Mouse (Mus musculus): ENCODE results near the gene Prpf40b. TPM values are rescaled to one million over a fixed set of nuclear protein-coding genes. Genes with fewer than 3 reads are reported as not detected.
"Not testable (repeated sequence)": the region's sequence is repeated elsewhere in the genome, so short reads cannot be mapped to it uniquely, and the experiment has no call there.

Prpf40b gene
- polyA plus RNA-seq, 1 experiment, result 24.7 TPM

DNA sequence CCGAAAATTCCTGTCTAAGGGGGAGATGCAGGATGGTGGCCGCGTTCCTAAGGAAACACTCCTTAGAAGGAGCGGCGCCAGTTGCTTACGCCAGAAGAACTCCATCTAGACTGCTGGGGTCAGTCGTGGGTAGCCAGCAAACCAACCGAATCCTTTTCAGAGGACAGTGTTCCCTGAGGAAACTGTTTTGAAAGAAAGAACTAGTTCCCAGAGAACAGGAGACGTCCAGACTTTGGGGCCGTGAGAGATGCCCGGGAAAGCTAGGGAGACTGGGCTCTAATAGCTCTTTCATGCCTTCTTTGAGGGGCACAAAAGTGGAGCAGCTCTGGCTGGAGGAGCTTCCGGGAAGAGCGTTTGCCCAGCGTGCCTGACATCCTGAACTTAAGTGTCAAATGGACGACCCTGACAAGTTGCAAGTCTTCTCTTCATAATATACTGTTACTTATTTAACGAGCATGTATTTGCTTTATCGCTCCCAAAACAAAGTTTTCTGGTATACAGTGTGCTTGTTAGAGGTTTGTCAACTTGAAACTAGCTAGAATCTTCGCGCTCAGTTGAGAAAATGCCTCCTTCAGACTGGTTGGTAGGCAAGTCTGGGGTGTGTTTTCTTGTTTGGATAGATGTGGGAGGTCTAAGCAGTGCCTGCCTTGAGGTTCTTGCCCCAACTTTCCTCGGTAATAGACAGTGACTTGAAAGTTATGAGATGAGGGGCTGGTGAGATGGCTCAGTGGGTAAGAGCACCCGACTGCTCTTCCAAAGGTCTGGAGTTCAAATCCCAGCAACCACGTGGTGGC is 42.3 kb upstream of the Prpf40b start:
- peaks cover 25% of the 10 kb centered on the region for H3K79me2 ChIP-seq (ENCODE audit: control insufficient read depth, insufficient read depth)
- H3ac ChIP-seq (ENCODE audit: control insufficient read depth, insufficient read length, low read depth), result peak overlapping the region; percentile 63
- H3K4me3 ChIP-seq (ENCODE audit: insufficient read depth, poor library complexity, severe bottlenecking), result peak overlapping the region; percentile 66
- TF ChIP-seq MYOG (IDR thresholded peaks at IDR 0.05; ENCODE audit: control insufficient read depth, extremely low read depth, insufficient read length), result no peak
- no peak for TF ChIP-seq CEBPB (IDR thresholded peaks at IDR 0.05; ENCODE audit: low read depth)
- TF ChIP-seq FOSL1 (IDR thresholded peaks at IDR 0.05; ENCODE audit: insufficient read depth, low read length, poor library complexity, severe bottlenecking), result no peak
- no peak for TF ChIP-seq MYOD1 (IDR thresholded peaks at IDR 0.05; ENCODE audit: control insufficient read depth, insufficient read length, low read depth)
- TF ChIP-seq USF1 (IDR thresholded peaks at IDR 0.05; ENCODE audit: low read depth), result no peak
- no peak for TF ChIP-seq MAX (IDR thresholded peaks at IDR 0.05)
- no peak for TF ChIP-seq CTCF (IDR thresholded peaks at IDR 0.05; ENCODE audit: control insufficient read depth, insufficient read depth, insufficient read length)
- peaks cover 3% of the 10 kb centered on the region for H3K79me3 ChIP-seq (ENCODE audit: low read depth)
- H3K27me3 ChIP-seq (ENCODE audit: control insufficient read depth, insufficient read depth, insufficient read length), result no peaks in the 10 kb centered on the region
- H3K36me3 ChIP-seq (ENCODE audit: control insufficient read depth, insufficient read depth), result peaks cover 20% of the 10 kb centered on the region

DNA sequence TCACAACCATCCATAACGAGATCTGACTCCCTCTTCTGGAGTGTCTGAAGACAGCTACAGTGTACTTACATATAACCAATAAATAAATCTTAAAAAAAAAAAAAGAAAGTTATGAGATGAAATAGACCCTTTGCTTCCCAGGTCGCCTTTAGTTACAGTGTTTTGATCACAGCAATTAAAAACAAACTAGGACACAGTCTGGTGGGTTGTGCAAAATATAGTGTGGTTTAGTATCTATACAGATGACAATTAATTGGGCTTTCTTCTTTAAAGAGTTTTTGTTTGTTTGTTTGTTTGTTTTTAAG is 41.8 kb upstream of the Prpf40b start:
- Histone ChIP-seq H3K36me3 (ENCODE audit: control insufficient read depth, insufficient read depth) (peaks cover 14% of the 10 kb centered on the region), H3K79me2 (ENCODE audit: control insufficient read depth, insufficient read depth) (peaks cover 25% of the 10 kb centered on the region)
- H3K27me3 ChIP-seq (ENCODE audit: control insufficient read depth, insufficient read depth, insufficient read length); H3ac ChIP-seq (ENCODE audit: control insufficient read depth, insufficient read length, low read depth); H3K4me3 ChIP-seq (ENCODE audit: insufficient read depth, poor library complexity, severe bottlenecking); H3K79me3 ChIP-seq (ENCODE audit: low read depth): not testable (repeated sequence)

DNA sequence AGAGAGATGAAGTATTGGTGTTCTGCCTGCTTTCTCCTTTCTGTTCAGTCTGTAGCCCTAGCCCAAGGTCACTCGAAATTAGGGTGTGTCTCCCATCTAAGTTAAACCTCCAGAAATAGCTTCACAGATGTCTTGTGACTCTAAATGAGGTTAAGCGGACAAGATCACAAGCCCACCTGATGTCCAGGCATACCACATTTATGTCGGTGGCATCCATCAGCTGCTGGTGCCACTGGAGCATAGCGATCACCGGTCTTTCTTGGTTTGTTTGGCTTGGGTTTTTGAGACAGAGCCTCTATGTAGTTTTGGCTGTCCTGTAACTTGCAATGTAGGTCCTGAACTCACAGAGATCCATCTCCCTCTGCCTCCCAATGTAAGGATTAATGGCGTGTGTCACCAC is 41.1 kb upstream of the Prpf40b start:
- peaks cover 8% of the 10 kb centered on the region for H3K36me3 ChIP-seq (ENCODE audit: control insufficient read depth, insufficient read depth)
- H3K4me3 ChIP-seq (ENCODE audit: insufficient read depth, poor library complexity, severe bottlenecking), result no peak overlapping the region
- no peak overlapping the region for H3ac ChIP-seq (ENCODE audit: control insufficient read depth, insufficient read length, low read depth)
- TF ChIP-seq MYOG (IDR thresholded peaks at IDR 0.05; ENCODE audit: control insufficient read depth, extremely low read depth, insufficient read length) (no peak), USF1 (IDR thresholded peaks at IDR 0.05; ENCODE audit: low read depth) (no peak), CEBPB (IDR thresholded peaks at IDR 0.05; ENCODE audit: low read depth) (no peak)
- H3K79me2 ChIP-seq (ENCODE audit: control insufficient read depth, insufficient read depth), result peaks cover 25% of the 10 kb centered on the region
- peaks cover 3% of the 10 kb centered on the region for H3K79me3 ChIP-seq (ENCODE audit: low read depth)
- H3K27me3 ChIP-seq (ENCODE audit: control insufficient read depth, insufficient read depth, insufficient read length), result no peaks in the 10 kb centered on the region

DNA sequence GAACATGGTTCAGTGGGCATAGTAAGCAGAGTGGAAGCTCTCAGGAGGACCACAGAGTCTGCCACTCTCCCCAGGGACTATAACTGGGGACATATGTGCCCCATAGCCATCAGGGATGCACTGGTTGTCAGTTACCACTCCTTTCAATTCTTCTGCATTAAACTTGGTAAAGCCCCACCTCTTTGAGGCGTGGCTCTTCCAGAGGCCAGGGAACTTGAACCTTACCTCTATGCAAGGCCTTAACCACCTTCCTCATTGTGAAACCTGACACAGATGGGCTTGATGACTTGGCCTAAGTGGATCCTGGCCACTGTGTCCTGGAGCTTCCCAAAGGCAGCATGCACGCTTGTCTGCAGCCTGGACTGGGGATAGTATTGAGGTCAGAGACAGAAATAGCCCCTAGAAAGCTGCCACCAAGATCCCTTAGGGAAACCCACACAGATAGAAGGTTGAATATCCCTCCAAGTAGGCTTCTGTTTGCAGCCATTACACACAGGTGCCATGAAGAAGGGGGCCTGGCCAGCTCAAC is 40.3 kb upstream of the Prpf40b start:
- Histone ChIP-seq H3ac (ENCODE audit: control insufficient read depth, insufficient read length, low read depth) (no peak overlapping the region), H3K79me2 (ENCODE audit: control insufficient read depth, insufficient read depth) (peaks cover 19% of the 10 kb centered on the region), H3K4me3 (ENCODE audit: insufficient read depth, poor library complexity, severe bottlenecking) (no peak overlapping the region), H3K27me3 (ENCODE audit: control insufficient read depth, insufficient read depth, insufficient read length) (no peaks in the 10 kb centered on the region), H3K79me3 (ENCODE audit: low read depth) (peaks cover 3% of the 10 kb centered on the region), H3K36me3 (ENCODE audit: control insufficient read depth, insufficient read depth) (peaks cover 5% of the 10 kb centered on the region)
- no peak for TF ChIP-seq USF1 (IDR thresholded peaks at IDR 0.05; ENCODE audit: low read depth)
- TF ChIP-seq MYOD1 (IDR thresholded peaks at IDR 0.05; ENCODE audit: control insufficient read depth, insufficient read length, low read depth), result no peak
- TF ChIP-seq FOSL1 (IDR thresholded peaks at IDR 0.05; ENCODE audit: insufficient read depth, low read length, poor library complexity, severe bottlenecking), result no peak
- no peak for TF ChIP-seq CTCF (IDR thresholded peaks at IDR 0.05; ENCODE audit: control insufficient read depth, insufficient read depth, insufficient read length)
- no peak for TF ChIP-seq MYOG (IDR thresholded peaks at IDR 0.05; ENCODE audit: control insufficient read depth, extremely low read depth, insufficient read length)
- TF ChIP-seq CEBPB (IDR thresholded peaks at IDR 0.05; ENCODE audit: low read depth), result no peak
- TF ChIP-seq MAX (IDR thresholded peaks at IDR 0.05), result no peak

DNA sequence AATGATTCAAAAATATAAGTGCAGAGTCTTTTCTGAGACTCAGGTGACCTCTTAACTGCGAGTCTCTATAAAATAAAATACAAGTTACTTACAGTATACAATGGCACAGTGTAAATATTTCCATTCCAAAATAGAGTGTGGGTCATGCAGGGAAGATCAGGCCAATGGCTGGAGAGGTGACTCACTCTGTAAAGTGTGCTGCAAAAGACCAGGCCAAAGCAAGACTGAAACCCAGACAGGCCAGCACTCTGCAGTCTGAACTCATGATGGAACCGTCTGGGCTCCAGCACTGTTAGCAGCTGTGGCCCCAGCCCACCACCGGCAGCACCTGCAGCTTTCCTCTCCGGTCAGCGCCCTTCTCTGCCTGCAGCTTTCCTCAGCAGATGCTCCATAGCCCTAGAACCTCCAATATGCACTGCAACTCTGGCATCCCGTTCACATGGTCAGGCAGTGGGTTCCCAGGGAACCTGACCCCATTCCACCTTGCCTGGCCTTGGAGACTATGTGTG is 39.6 kb upstream of the Prpf40b start:
- H3K36me3 ChIP-seq (ENCODE audit: control insufficient read depth, insufficient read depth), result no peaks in the 10 kb centered on the region
- H3K4me3 ChIP-seq (ENCODE audit: insufficient read depth, poor library complexity, severe bottlenecking), result no peak overlapping the region
- H3K79me3 ChIP-seq (ENCODE audit: low read depth), result peaks cover 3% of the 10 kb centered on the region
- H3K27me3 ChIP-seq (ENCODE audit: control insufficient read depth, insufficient read depth, insufficient read length), result no peaks in the 10 kb centered on the region
- H3K79me2 ChIP-seq (ENCODE audit: control insufficient read depth, insufficient read depth), result peaks cover 11% of the 10 kb centered on the region
- no peak for TF ChIP-seq MYOG (IDR thresholded peaks at IDR 0.05; ENCODE audit: control insufficient read depth, extremely low read depth, insufficient read length)
- TF ChIP-seq CTCF (IDR thresholded peaks at IDR 0.05; ENCODE audit: control insufficient read depth, insufficient read depth, insufficient read length), result no peak
- TF ChIP-seq USF1 (IDR thresholded peaks at IDR 0.05; ENCODE audit: low read depth), result no peak
- TF ChIP-seq CEBPB (IDR thresholded peaks at IDR 0.05; ENCODE audit: low read depth), result no peak
- no peak for TF ChIP-seq MYOD1 (IDR thresholded peaks at IDR 0.05; ENCODE audit: control insufficient read depth, insufficient read length, low read depth)
- TF ChIP-seq MAX (IDR thresholded peaks at IDR 0.05), result no peak
- no peak for TF ChIP-seq FOSL1 (IDR thresholded peaks at IDR 0.05; ENCODE audit: insufficient read depth, low read length, poor library complexity, severe bottlenecking)
- H3ac ChIP-seq (ENCODE audit: control insufficient read depth, insufficient read length, low read depth), result no peak overlapping the region

DNA sequence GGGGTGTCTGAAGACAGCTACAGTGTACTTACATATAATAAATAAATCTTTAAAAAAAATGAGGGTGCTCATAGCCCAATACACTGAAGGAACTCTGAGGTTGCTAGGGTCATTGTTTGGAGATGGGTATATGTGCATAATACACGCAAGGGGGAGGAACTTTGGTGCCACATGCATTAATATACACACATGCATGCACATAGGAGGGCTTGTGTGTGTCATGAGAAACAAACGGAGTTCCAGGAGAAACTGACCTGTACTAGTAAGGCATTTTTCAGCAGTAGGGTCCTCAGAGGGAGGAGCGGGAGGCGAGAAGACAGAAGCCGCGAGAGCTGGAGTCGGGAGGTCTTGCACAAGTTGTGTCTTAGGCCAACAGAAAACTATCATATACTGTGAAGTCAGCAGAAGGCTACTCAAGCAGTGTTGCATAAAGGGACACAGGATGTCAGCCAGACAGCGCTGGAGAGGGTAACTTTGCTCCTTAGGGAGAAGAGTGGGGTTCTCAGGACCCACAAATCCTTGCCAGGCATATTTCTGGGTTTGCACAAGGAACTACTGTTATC is 35.6 kb upstream of the Prpf40b start:
- Histone ChIP-seq H3K36me3 (ENCODE audit: control insufficient read depth, insufficient read depth) (no peaks in the 10 kb centered on the region), H3ac (ENCODE audit: control insufficient read depth, insufficient read length, low read depth) (no peak overlapping the region), H3K79me3 (ENCODE audit: low read depth) (no peaks in the 10 kb centered on the region), H3K4me3 (ENCODE audit: insufficient read depth, poor library complexity, severe bottlenecking) (no peak overlapping the region), H3K27me3 (ENCODE audit: control insufficient read depth, insufficient read depth, insufficient read length) (no peaks in the 10 kb centered on the region), H3K79me2 (ENCODE audit: control insufficient read depth, insufficient read depth) (no peaks in the 10 kb centered on the region)
- TF ChIP-seq CEBPB (IDR thresholded peaks at IDR 0.05; ENCODE audit: low read depth), result no peak
- no peak for TF ChIP-seq FOSL1 (IDR thresholded peaks at IDR 0.05; ENCODE audit: insufficient read depth, low read length, poor library complexity, severe bottlenecking)
- TF ChIP-seq CTCF (IDR thresholded peaks at IDR 0.05; ENCODE audit: control insufficient read depth, insufficient read depth, insufficient read length), result no peak
- TF ChIP-seq MAX (IDR thresholded peaks at IDR 0.05), result no peak
- TF ChIP-seq MYOD1 (IDR thresholded peaks at IDR 0.05; ENCODE audit: control insufficient read depth, insufficient read length, low read depth), result no peak
- no peak for TF ChIP-seq MYOG (IDR thresholded peaks at IDR 0.05; ENCODE audit: control insufficient read depth, extremely low read depth, insufficient read length)
- TF ChIP-seq USF1 (IDR thresholded peaks at IDR 0.05; ENCODE audit: low read depth), result no peak

Data from C2C12 (cell line).